Mouse (Mus musculus): Measurements from ENCODE around the gene Tmem217. TPM values are rescaled to one million over a fixed set of nuclear protein-coding genes. Genes with fewer than 3 reads are reported as not detected.
"Not testable (repeated sequence)": the region's sequence is repeated elsewhere in the genome, so short reads cannot be mapped to it uniquely, and the experiment has no call there.

The Tmem217 gene
- polyA plus RNA-seq, 1 experiment from 2014 or later = 0.36 TPM

GRCm38 (mm10) chr17:29498952-29499351 is 53.2 kb downstream of the Tmem217 start:
- H3K9me3 ChIP-seq (replicated peaks; ENCODE audit: control insufficient read depth, low read length); H3K4me2 ChIP-seq (ENCODE audit: low read depth, low read length); H3K9ac ChIP-seq (replicated peaks; ENCODE audit: low read length); ATAC-seq (replicated peaks; ENCODE audit: insufficient number of reproducible peaks, low FRiP score, low TSS enrichment, low read depth); DNase-seq (ENCODE audit: low spot score); H3K27ac ChIP-seq (replicated peaks; ENCODE audit: low read depth, low read length); H3K4me3 ChIP-seq (ENCODE audit: low read depth, low read length); H3K27me3 ChIP-seq (ENCODE audit: control insufficient read depth, insufficient read depth, low read length); H3K36me3 ChIP-seq (replicated peaks; ENCODE audit: control insufficient read depth, insufficient read depth, low read depth, low read length); H3K4me1 ChIP-seq (ENCODE audit: control insufficient read depth, insufficient read depth, low read length): not testable (repeated sequence)
- WGBS = 97% methylated on average over 2 of the region's 2 CpGs

GRCm38 (mm10) chr17:29498028-29498427 is 54.2 kb downstream of the Tmem217 start:
- no peak overlapping the region for H3K9ac ChIP-seq (replicated peaks; ENCODE audit: low read length)
- H3K4me3 ChIP-seq (ENCODE audit: low read depth, low read length) = no peak overlapping the region
- no peaks in the 10 kb centered on the region for H3K27me3 ChIP-seq (ENCODE audit: control insufficient read depth, insufficient read depth, low read length)
- WGBS = 62% methylated on average over 4 of the region's 4 CpGs
- DNase-seq (ENCODE audit: low spot score) (no peak), ATAC-seq (replicated peaks; ENCODE audit: insufficient number of reproducible peaks, low FRiP score, low TSS enrichment, low read depth) (no peak)
- H3K4me1 ChIP-seq (ENCODE audit: control insufficient read depth, insufficient read depth, low read length) = no peaks in the 10 kb centered on the region
- H3K36me3 ChIP-seq (replicated peaks; ENCODE audit: control insufficient read depth, insufficient read depth, low read depth, low read length) = no peaks in the 10 kb centered on the region; the same call in 1 of the 2 replicates
- no peak overlapping the region for H3K4me2 ChIP-seq (ENCODE audit: low read depth, low read length)
- H3K9me3 ChIP-seq (replicated peaks; ENCODE audit: control insufficient read depth, low read length) = no peaks in the 10 kb centered on the region
- no peak overlapping the region for H3K27ac ChIP-seq (replicated peaks; ENCODE audit: low read depth, low read length)

- not testable (repeated sequence) for H3K4me3 ChIP-seq (ENCODE audit: low read depth, low read length); ATAC-seq (replicated peaks; ENCODE audit: insufficient number of reproducible peaks, low FRiP score, low TSS enrichment, low read depth); H3K36me3 ChIP-seq (replicated peaks; ENCODE audit: control insufficient read depth, insufficient read depth, low read depth, low read length); H3K9me3 ChIP-seq (replicated peaks; ENCODE audit: control insufficient read depth, low read length); H3K27ac ChIP-seq (replicated peaks; ENCODE audit: low read depth, low read length); DNase-seq (ENCODE audit: low spot score); H3K4me1 ChIP-seq (ENCODE audit: control insufficient read depth, insufficient read depth, low read length); H3K9ac ChIP-seq (replicated peaks; ENCODE audit: low read length); H3K4me2 ChIP-seq (ENCODE audit: low read depth, low read length); H3K27me3 ChIP-seq (ENCODE audit: control insufficient read depth, insufficient read depth, low read length)
- 74% methylated on average over 1 of the region's 1 CpGs for WGBS
These were observed 54.7 kb downstream of the Tmem217 start for GRCm38 (mm10) chr17:29497481-29497880.

- no peak overlapping the region for H3K4me3 ChIP-seq (ENCODE audit: low read depth, low read length)
- no peaks in the 10 kb centered on the region; the same call in 1 of the 2 replicates for H3K36me3 ChIP-seq (replicated peaks; ENCODE audit: control insufficient read depth, insufficient read depth, low read depth, low read length)
- H3K4me2 ChIP-seq (ENCODE audit: low read depth, low read length) = no peak overlapping the region
- no peak overlapping the region for H3K9ac ChIP-seq (replicated peaks; ENCODE audit: low read length)
- H3K9me3 ChIP-seq (replicated peaks; ENCODE audit: control insufficient read depth, low read length) = no peaks in the 10 kb centered on the region
- WGBS = 91% methylated on average over 3 of the region's 3 CpGs
- ATAC-seq (replicated peaks; ENCODE audit: insufficient number of reproducible peaks, low FRiP score, low TSS enrichment, low read depth) (no peak), DNase-seq (ENCODE audit: low spot score) (no peak)
- H3K27ac ChIP-seq (replicated peaks; ENCODE audit: low read depth, low read length) = no peak overlapping the region
- H3K4me1 ChIP-seq (ENCODE audit: control insufficient read depth, insufficient read depth, low read length) = no peaks in the 10 kb centered on the region
- H3K27me3 ChIP-seq (ENCODE audit: control insufficient read depth, insufficient read depth, low read length) = no peaks in the 10 kb centered on the region
These were observed 55.2 kb downstream of the Tmem217 start for GRCm38 (mm10) chr17:29497071-29497354.

- no peaks in the 10 kb centered on the region; the same call in 1 of the 2 replicates for H3K36me3 ChIP-seq (replicated peaks; ENCODE audit: control insufficient read depth, insufficient read depth, low read depth, low read length)
- 75% methylated on average over 6 of the region's 6 CpGs for WGBS
- ATAC-seq (replicated peaks; ENCODE audit: insufficient number of reproducible peaks, low FRiP score, low TSS enrichment, low read depth) = no peak
These were observed 55.7 kb downstream of the Tmem217 start for GRCm38 (mm10) chr17:29496211-29497070.

GRCm38 (mm10) chr17:29494732-29495076 is 57.5 kb downstream of the Tmem217 start:
- DNase-seq (ENCODE audit: low spot score) (no peak), ATAC-seq (replicated peaks; ENCODE audit: insufficient number of reproducible peaks, low FRiP score, low TSS enrichment, low read depth) (no peak)
- Histone ChIP-seq H3K27ac (replicated peaks; ENCODE audit: low read depth, low read length) (no peak overlapping the region), H3K4me1 (ENCODE audit: control insufficient read depth, insufficient read depth, low read length) (no peaks in the 10 kb centered on the region), H3K9ac (replicated peaks; ENCODE audit: low read length) (peak overlapping the region; percentile 28; the same call in 1 of the 2 replicates), H3K9me3 (replicated peaks; ENCODE audit: control insufficient read depth, low read length) (no peaks in the 10 kb centered on the region), H3K4me2 (ENCODE audit: low read depth, low read length) (no peak overlapping the region; the same call in 1 of the 2 replicates), H3K4me3 (ENCODE audit: low read depth, low read length) (0 out of 2 replicates have a peak overlapping the region, but pooled peaks have one; percentile 3), H3K36me3 (replicated peaks; ENCODE audit: control insufficient read depth, insufficient read depth, low read depth, low read length) (no peaks in the 10 kb centered on the region; the same call in 1 of the 2 replicates), H3K27me3 (ENCODE audit: control insufficient read depth, insufficient read depth, low read length) (no peaks in the 10 kb centered on the region)
- WGBS = 64% methylated on average over 7 of the region's 8 CpGs

More at GRCm38 (mm10) chr17:29496211-29497070, 55.7 kb downstream of the Tmem217 start:
- Histone ChIP-seq H3K4me2 (ENCODE audit: low read depth, low read length) (no peak overlapping the region), H3K27ac (replicated peaks; ENCODE audit: low read depth, low read length) (no peak overlapping the region), H3K27me3 (ENCODE audit: control insufficient read depth, insufficient read depth, low read length) (no peaks in the 10 kb centered on the region), H3K9me3 (replicated peaks; ENCODE audit: control insufficient read depth, low read length) (no peaks in the 10 kb centered on the region), H3K9ac (replicated peaks; ENCODE audit: low read length) (no peak overlapping the region), H3K4me3 (ENCODE audit: low read depth, low read length) (no peak overlapping the region), H3K4me1 (ENCODE audit: control insufficient read depth, insufficient read depth, low read length) (no peaks in the 10 kb centered on the region)
- no peak for DNase-seq (ENCODE audit: low spot score)

GRCm38 (mm10) chr17:29494062-29494731 is 58.0 kb downstream of the Tmem217 start:
- ATAC-seq (replicated peaks; ENCODE audit: insufficient number of reproducible peaks, low FRiP score, low TSS enrichment, low read depth) (no peak), DNase-seq (ENCODE audit: low spot score) (no peak)
- no peaks in the 10 kb centered on the region for H3K9me3 ChIP-seq (replicated peaks; ENCODE audit: control insufficient read depth, low read length)
- H3K9ac ChIP-seq (replicated peaks; ENCODE audit: low read length) = peak overlapping the region; percentile 28; the same call in 1 of the 2 replicates
- no peak overlapping the region; the same call in 1 of the 2 replicates for H3K4me2 ChIP-seq (ENCODE audit: low read depth, low read length)
- WGBS = 75% methylated on average over 10 of the region's 10 CpGs
- H3K27me3 ChIP-seq (ENCODE audit: control insufficient read depth, insufficient read depth, low read length) = no peaks in the 10 kb centered on the region
- H3K4me1 ChIP-seq (ENCODE audit: control insufficient read depth, insufficient read depth, low read length) = no peaks in the 10 kb centered on the region
- 0 out of 2 replicates have a peak overlapping the region, but pooled peaks have one; percentile 3 for H3K4me3 ChIP-seq (ENCODE audit: low read depth, low read length)
- H3K36me3 ChIP-seq (replicated peaks; ENCODE audit: control insufficient read depth, insufficient read depth, low read depth, low read length) = no peaks in the 10 kb centered on the region; the same call in 1 of the 2 replicates
- no peak overlapping the region for H3K27ac ChIP-seq (replicated peaks; ENCODE audit: low read depth, low read length)

All from embryonic facial prominence, embryonic 11.5 days (tissue).